Comparison of ENCODE assay signal across 23 mouse cellular contexts in the genomic region with DNA sequence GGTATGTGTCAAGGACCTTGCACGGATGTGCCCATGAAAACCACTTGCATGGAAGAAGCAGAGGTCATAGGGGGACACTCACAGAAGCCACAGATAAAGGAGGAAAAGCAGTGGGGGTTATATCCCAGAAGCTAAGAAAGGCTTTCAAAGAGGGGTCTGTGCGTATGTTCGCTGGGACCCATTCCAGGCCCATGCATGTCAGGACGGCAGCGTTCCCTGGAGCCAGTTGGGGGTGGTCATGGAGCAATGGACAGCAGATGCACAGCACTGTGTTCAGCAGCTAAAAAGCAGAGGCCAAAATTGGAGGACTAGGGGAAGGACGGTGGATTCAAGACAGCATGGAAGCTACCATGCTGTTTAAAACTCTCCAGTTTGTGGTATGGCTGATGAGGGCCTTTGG. TPM values are rescaled to one million over a fixed set of nuclear protein-coding genes. Genes with fewer than 3 reads are reported as not detected.
DNase-seq lines count a peak whose midpoint lies in the region; ATAC-seq lines count a peak whose summit lies in the region.
"Had no signal": no experiment of that assay in that cellular context is flagged by ENCODE, and none has a peak within 500 bp of the region (broad histone marks: within the 10 kb centered on the region; RNA-seq: fewer than 3 reads in every experiment).

No protein-coding gene starts in this region.

- intact Hi-C loops in left cerebral cortex, postnatal 4 days (cut with DNase I), result no loop called here
- intact Hi-C loops in left cerebral cortex, postnatal 14 days (cut with DNase I), result no loop called here

- peak; percentile 55 for DNase-seq in left cerebral cortex, postnatal 4 days
- no peak for DNase-seq in left cerebral cortex, postnatal 14 days (ENCODE audit: low spot score in 2 of 2)
- DNase-seq in midbrain, embryonic 11.5 days (ENCODE audit: low spot score, missing footprints), result peak; percentile 65
- no peak for DNase-seq in midbrain, embryonic 10.5 days (ENCODE audit: low spot score)
- no peak for DNase-seq in embryonic facial prominence, embryonic 10.5 days (ENCODE audit: low spot score)
- DNase-seq in thymus, postnatal 14 days, result no peak
- DNase-seq: adrenal gland, adult 2 months; adrenal gland, postnatal 10 days; adrenal gland, postnatal 25 days; cerebellum, adult 11-12 months; cerebellum, adult 2 months; cerebellum, adult 9-10 months; cerebellum, postnatal 36 days; embryo, embryonic 11 days; forebrain, postnatal 0 days had no signal

- peaks cover 8% of the 10 kb centered on the region for H3K4me1 ChIP-seq in midbrain, embryonic 11.5 days (ENCODE audit: control insufficient read depth, insufficient read depth, low read length)
- peaks cover 35% of the 10 kb centered on the region for H3K4me1 ChIP-seq in midbrain, embryonic 10.5 days
- peaks cover 54% of the 10 kb centered on the region for H3K4me1 ChIP-seq in embryonic facial prominence, embryonic 10.5 days

- H3K9ac ChIP-seq in midbrain, embryonic 11.5 days (ENCODE audit: low read length), result no peak overlapping the region
- H3K9ac ChIP-seq: embryonic facial prominence, embryonic 12.5 days; forebrain, embryonic 13.5 days; forebrain, embryonic 15.5 days; forebrain, postnatal 0 days had no signal

- no peak overlapping the region for H3K27ac ChIP-seq in midbrain, embryonic 11.5 days (ENCODE audit: low read depth, low read length)
- no peak overlapping the region for H3K27ac ChIP-seq in midbrain, embryonic 10.5 days (replicated peaks)
- H3K27ac ChIP-seq in embryonic facial prominence, embryonic 10.5 days (replicated peaks), result peak overlapping the region; percentile 27; the same call in 1 of the 2 replicates
- H3K27ac ChIP-seq: embryonic facial prominence, embryonic 12.5 days; forebrain, embryonic 13.5 days; forebrain, embryonic 15.5 days had no signal

- no peaks in the 10 kb centered on the region for H3K27me3 ChIP-seq in midbrain, embryonic 11.5 days (ENCODE audit: control insufficient read depth, insufficient read depth, low read length)
- peaks cover 10% of the 10 kb centered on the region; the same call in 1 of the 2 replicates for H3K27me3 ChIP-seq in midbrain, embryonic 10.5 days (ENCODE audit: low read depth, poor library complexity, severe bottlenecking)
- H3K27me3 ChIP-seq in embryonic facial prominence, embryonic 10.5 days (replicated peaks; ENCODE audit: low read depth, poor library complexity, severe bottlenecking), result peaks cover 23% of the 10 kb centered on the region
- H3K27me3 ChIP-seq: CH12.LX; embryonic facial prominence, embryonic 12.5 days; forebrain, embryonic 13.5 days; forebrain, embryonic 15.5 days had no signal

- no peak overlapping the region for H3K4me2 ChIP-seq in midbrain, embryonic 11.5 days
- H3K4me2 ChIP-seq: embryonic facial prominence, embryonic 12.5 days; forebrain, embryonic 13.5 days; forebrain, embryonic 15.5 days had no signal

- H3K36me3 ChIP-seq in midbrain, embryonic 11.5 days (ENCODE audit: control insufficient read depth, insufficient read depth, low read length), result no peaks in the 10 kb centered on the region
- no peaks in the 10 kb centered on the region for H3K36me3 ChIP-seq in midbrain, embryonic 10.5 days
- no peaks in the 10 kb centered on the region for H3K36me3 ChIP-seq in embryonic facial prominence, embryonic 10.5 days (replicated peaks)
- H3K36me3 ChIP-seq: embryonic facial prominence, embryonic 12.5 days; forebrain, embryonic 15.5 days had no signal

- H3K4me3 ChIP-seq in midbrain, embryonic 11.5 days (ENCODE audit: low read depth, low read length), result no peak overlapping the region
- H3K4me3 ChIP-seq in midbrain, embryonic 10.5 days, result no peak overlapping the region
- H3K4me3 ChIP-seq in embryonic facial prominence, embryonic 10.5 days, result no peak overlapping the region
- H3K4me3 ChIP-seq: embryonic facial prominence, embryonic 12.5 days; forebrain, embryonic 13.5 days; forebrain, embryonic 15.5 days had no signal

- 82% methylated on average over 6 of the region's 6 CpGs for WGBS in midbrain, embryonic 11.5 days
- WGBS in midbrain, embryonic 10.5 days, result 84% methylated on average over 6 of the region's 6 CpGs
- 65% methylated on average over 6 of the region's 6 CpGs for WGBS in embryonic facial prominence, embryonic 10.5 days

- no peak for ATAC-seq in midbrain, embryonic 11.5 days (ENCODE audit: low FRiP score)
- ATAC-seq: CD4-positive, CD25-positive, alpha-beta regulatory T cell, adult 4 months; forebrain, embryonic 13.5 days; forebrain, embryonic 15.5 days; forebrain, postnatal 0 days had no signal

- no peaks in the 10 kb centered on the region for H3K9me3 ChIP-seq in midbrain, embryonic 11.5 days (ENCODE audit: control insufficient read depth, low read length)
- H3K9me3 ChIP-seq in midbrain, embryonic 10.5 days (replicated peaks), result no peaks in the 10 kb centered on the region
- no peaks in the 10 kb centered on the region for H3K9me3 ChIP-seq in embryonic facial prominence, embryonic 10.5 days
- H3K9me3 ChIP-seq: embryonic facial prominence, embryonic 12.5 days; forebrain, embryonic 13.5 days; forebrain, embryonic 15.5 days had no signal

RNA-seq across cellular contexts. Expression of a gene that starts 52.4 kb away (rescaled TPM):
- 1 to 10 TPM; 1.7 to 4.8 TPM for total RNA-seq in left cerebral cortex, postnatal 4 days (2021)
- 1 to 10 TPM in 1 of 2 experiments, not detected in 1; 1.4 TPM for total RNA-seq in left cerebral cortex, postnatal 14 days (2021)
- polyA plus RNA-seq in midbrain, embryonic 11.5 days (2014; fragmentation: Nextera tagmentation; extraction: Ambion mirVana), result 0.27 TPM in 1 of 2 replicates, not detected in the other
- 0.31 and 0.84 TPM in 2 replicates for polyA plus RNA-seq in midbrain, embryonic 10.5 days (2016; fragmentation: Nextera tagmentation; extraction: Ambion mirVana)
- polyA plus RNA-seq in embryonic facial prominence, embryonic 10.5 days (2016; fragmentation: Nextera tagmentation; extraction: Ambion mirVana), result 59.5 and 63.6 TPM in 2 replicates
- total RNA-seq: adrenal gland, postnatal 25 days; CH12.LX; common myeloid progenitor, adult 5-6 weeks; ES-E14; MEL had no signal
- polyA plus RNA-seq: CD4-positive, CD25-positive, alpha-beta regulatory T cell, adult 4 months; cerebellum, adult 2 months had no signal

Comparison
In these comparisons a context has a peak if more than half of its experiments do, and no peak if none do; other contexts are left out.
1. DNase-seq: peak in left cerebral cortex, postnatal 4 days (single experiment) and midbrain, embryonic 11.5 days (single experiment); none in left cerebral cortex, postnatal 14 days (0 of 2), midbrain, embryonic 10.5 days (single experiment), embryonic facial prominence, embryonic 10.5 days (single experiment) and thymus, postnatal 14 days (single experiment).
2. RNA of a gene that starts 52.4 kb away (polyA plus RNA-seq): 59.5 to 63.6 TPM in embryonic facial prominence, embryonic 10.5 days; 0.31 to 0.84 TPM in midbrain, embryonic 10.5 days and 0.27 TPM in midbrain, embryonic 11.5 days; every median in the first group is over 10 times any median in the second.